ENCODE assay signal across 9 mouse cellular contexts in the genomic region with DNA sequence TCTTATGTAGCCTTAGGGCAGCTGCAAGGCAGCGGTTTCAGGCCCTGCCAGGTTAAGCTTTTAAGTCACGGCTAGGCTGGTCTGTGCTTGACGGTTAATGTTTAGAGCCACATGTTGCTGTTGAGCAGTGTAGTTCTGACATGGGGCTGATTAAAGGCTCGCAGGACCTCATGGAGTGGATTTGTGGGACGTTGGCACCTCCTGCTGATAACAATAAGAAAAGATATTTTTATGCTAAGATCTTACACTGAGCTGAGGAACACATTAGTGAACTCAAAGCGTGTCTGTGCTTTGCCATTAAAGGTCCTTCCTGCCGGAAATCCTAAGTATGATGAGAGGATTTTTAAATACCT. TPM values are rescaled to one million over a fixed set of nuclear protein-coding genes. Genes with fewer than 3 reads are reported as not detected.
A peak's percentile ranks its signal among the peaks of the same experiment; 100 is the strongest.
DNase-seq lines count a peak whose midpoint lies in the region; ATAC-seq and TF ChIP-seq lines count a peak whose summit lies in the region.
"Had no signal": no experiment of that assay in that cellular context is flagged by ENCODE, and none has a peak within 500 bp of the region (broad histone marks: within the 10 kb centered on the region; RNA-seq: fewer than 3 reads in every experiment).

No protein-coding gene starts in this region.

- CTCF ChIA-PET in Patski (lab: Charles Lee): interaction anchor here (0.7 to 3.5 kb wide), 12 partner anchors 9 to 785 kb away, joined by 3 to 24 read pairs (median 5); partner anchors contain the start of gene Mbd5

- WGBS in liver, embryonic 12.5 days (ENCODE audit: insufficient replicate concordance): 51% methylated on average over 7 of the region's 7 CpGs

- TF ChIP-seq CTCF in Patski (IDR thresholded peaks at IDR 0.05): peak; percentile 40

- no peak for ATAC-seq in liver, embryonic 12.5 days
- peak; percentile 71 for ATAC-seq in Patski
- peak; percentile 37 to 70 for ATAC-seq in hematopoietic stem cell, adult 5-6 weeks (replicated peaks in 1 of 2; ENCODE audit: insufficient read depth in 1 of 2, low FRiP score in 2 of 2, low TSS enrichment in 1 of 2, low read depth in 1 of 2, poor library complexity in 2 of 2, severe bottlenecking in 2 of 2)

- H3K9me3 ChIP-seq in liver, embryonic 12.5 days (replicated peaks): no peaks in the 10 kb centered on the region
- no peaks in the 10 kb centered on the region for H3K9me3 ChIP-seq in megakaryocyte, embryonic 14.5 days

- H3K27ac ChIP-seq in liver, embryonic 12.5 days: no peak overlapping the region

- peak overlapping the region; percentile 32 for H3K4me2 ChIP-seq in liver, embryonic 12.5 days

- H3K9ac ChIP-seq in liver, embryonic 12.5 days: no peak overlapping the region

- POLR2A ChIA-PET in Patski (lab: Charles Lee): no interaction called here

- H3K4me3 ChIP-seq in liver, embryonic 12.5 days: no peak overlapping the region
- H3K4me3 ChIP-seq in megakaryocyte, embryonic 14.5 days (replicated peaks): peak overlapping the region; percentile 38
- H3K4me3 ChIP-seq: left cerebral cortex, adult 2 months had no signal

- peaks cover 35% of the 10 kb centered on the region for H3K4me1 ChIP-seq in liver, embryonic 12.5 days
- peaks cover 51% of the 10 kb centered on the region for H3K4me1 ChIP-seq in megakaryocyte, embryonic 14.5 days

- H3K27me3 ChIP-seq in liver, embryonic 12.5 days (replicated peaks): no peaks in the 10 kb centered on the region
- H3K27me3 ChIP-seq in Patski: no peaks in the 10 kb centered on the region
- peaks cover 6% of the 10 kb centered on the region for H3K27me3 ChIP-seq in megakaryocyte, embryonic 14.5 days (replicated peaks)

- DNase-seq in liver (no peak), Patski (ENCODE audit: low read depth, low spot score) (no peak)
- DNase-seq in cerebellum, adult 9-11 months: no peak
- DNase-seq in layer of hippocampus, postnatal 25 days (ENCODE audit: extremely low spot score in 1 of 2, low spot score in 1 of 2): no peak
- DNase-seq in urinary bladder, postnatal 14 days (ENCODE audit: low spot score): no peak

- in situ Hi-C loops in Patski (cut with MboI; ENCODE audit: low pct_unique_long_range_greater_than_20kb): loop anchor here (10.0 to 25.0 kb wide), 2 partner anchors 809 to 1946 kb away; no protein-coding TSS in a partner anchor

- no peaks in the 10 kb centered on the region for H3K36me3 ChIP-seq in liver, embryonic 12.5 days
- H3K36me3 ChIP-seq in megakaryocyte, embryonic 14.5 days (replicated peaks; ENCODE audit: low read length): no peaks in the 10 kb centered on the region

RNA-seq across cellular contexts. Expression of gene Lypd6b, which starts 53.9 kb away (rescaled TPM):
- 0.12 TPM in 1 of 2 replicates, not detected in the other for polyA plus RNA-seq in liver, embryonic 12.5 days (2016; fragmentation: Nextera tagmentation; extraction: Ambion mirVana)
- polyA plus RNA-seq in Patski (2021): 0.03 TPM
- 1.2 and 3.9 TPM in 2 replicates for total RNA-seq in hematopoietic stem cell, adult 5-6 weeks (2017)
- polyA plus RNA-seq in megakaryocyte, embryonic 14.5 days (2012; ENCODE audit: insufficient read depth, low replicate concordance): not detected in 2 replicates
- total RNA-seq in layer of hippocampus, postnatal 25 days (2021): 1 to 10 TPM; 4.2 to 4.3 TPM
